ENCODE assay signal across 21 mouse cellular contexts in the genomic region with DNA sequence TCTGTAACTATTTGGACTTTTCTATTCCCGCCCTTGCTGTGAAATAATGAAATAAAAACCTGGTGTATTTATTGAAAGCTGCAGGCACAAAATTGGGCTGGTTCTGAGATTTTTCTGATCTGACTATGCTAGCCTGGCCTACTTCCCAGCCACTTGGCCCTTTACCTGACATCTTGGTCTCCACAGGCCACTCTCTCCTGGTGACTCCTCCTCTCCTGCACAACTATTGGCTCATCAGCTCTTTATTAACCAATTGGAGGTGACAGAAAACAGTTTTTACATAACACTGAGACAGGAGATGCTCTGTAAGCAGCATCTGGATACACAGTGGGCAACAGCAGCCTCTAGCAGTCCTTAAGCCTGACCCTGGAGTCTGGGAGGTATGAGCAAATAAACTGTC.
DNase-seq lines count a peak whose midpoint lies in the region; ATAC-seq lines count a peak whose summit lies in the region.
"Had no signal": no experiment of that assay in that cellular context is flagged by ENCODE, and none has a peak within 500 bp of the region (broad histone marks: within the 10 kb centered on the region; RNA-seq: fewer than 3 reads in every experiment).

No protein-coding gene starts in this region.

- no peaks in the 10 kb centered on the region for H3K27me3 ChIP-seq in embryonic facial prominence, embryonic 14.5 days (replicated peaks; ENCODE audit: control insufficient read depth, insufficient read depth, low read length)
- H3K27me3 ChIP-seq in embryonic facial prominence, embryonic 10.5 days (replicated peaks; ENCODE audit: low read depth, poor library complexity, severe bottlenecking), result no peaks in the 10 kb centered on the region
- H3K27me3 ChIP-seq in hindbrain, embryonic 12.5 days, result no peaks in the 10 kb centered on the region
- H3K27me3 ChIP-seq: CH12.LX; limb, embryonic 12.5 days; liver, embryonic 12.5 days had no signal

- WGBS in embryonic facial prominence, embryonic 14.5 days, result 82% methylated on average over 1 of the region's 1 CpGs
- whole genome bisulfite sequencing in embryonic facial prominence, embryonic 10.5 days, result 88% methylated on average over 1 of the region's 1 CpGs
- WGBS in hindbrain, embryonic 12.5 days, result 94% methylated on average over 1 of the region's 1 CpGs

- peak overlapping the region; percentile 24; the same call in 1 of the 2 replicates for H3K27ac ChIP-seq in embryonic facial prominence, embryonic 14.5 days (replicated peaks; ENCODE audit: low read depth, low read length)
- no peak overlapping the region for H3K27ac ChIP-seq in embryonic facial prominence, embryonic 10.5 days (replicated peaks)
- H3K27ac ChIP-seq in hindbrain, embryonic 12.5 days, result no peak overlapping the region
- H3K27ac ChIP-seq: heart, adult 2 months; hindbrain, embryonic 10.5 days; limb, embryonic 12.5 days; liver, embryonic 12.5 days; midbrain, embryonic 10.5 days had no signal

- no peak overlapping the region for H3K9ac ChIP-seq in embryonic facial prominence, embryonic 14.5 days (ENCODE audit: low read depth, low read length)
- H3K9ac ChIP-seq in hindbrain, embryonic 12.5 days, result no peak overlapping the region
- H3K9ac ChIP-seq: limb, embryonic 12.5 days; liver, embryonic 12.5 days had no signal

- no peaks in the 10 kb centered on the region for H3K4me1 ChIP-seq in embryonic facial prominence, embryonic 14.5 days (ENCODE audit: control insufficient read depth, insufficient read depth, low read length)
- no peaks in the 10 kb centered on the region for H3K4me1 ChIP-seq in embryonic facial prominence, embryonic 10.5 days
- no peaks in the 10 kb centered on the region for H3K4me1 ChIP-seq in hindbrain, embryonic 12.5 days
- H3K4me1 ChIP-seq: hindbrain, embryonic 10.5 days; limb, embryonic 12.5 days; midbrain, embryonic 10.5 days had no signal

- DNase-seq in embryonic facial prominence, embryonic 14.5 days (ENCODE audit: low spot score), result no peak
- DNase-seq in embryonic facial prominence, embryonic 10.5 days (ENCODE audit: low spot score), result no peak
- DNase-seq in 3T3-L1 (ENCODE audit: low read depth, low spot score), result peak; percentile 67
- peak; percentile 88 for DNase-seq in fibroblast of lung, adult 2 months (ENCODE audit: low read depth)
- peak; percentile 42 to 68 for DNase-seq in gastrocnemius, postnatal 36 days
- DNase-seq in right cerebral cortex, postnatal 10 days (ENCODE audit: low spot score in 2 of 2), result no peak
- no peak for DNase-seq in layer of hippocampus, postnatal 14 days (ENCODE audit: low spot score in 2 of 2)
- DNase-seq: cerebellum, adult 8-10 months; heart, adult 2 months; kidney, adult 9 months; kidney, postnatal 25 days; lung, adult 2 months; lung, postnatal 4 days; right cerebral cortex, postnatal 4 days; thymus, postnatal 14 days had no signal

- H3K36me3 ChIP-seq in embryonic facial prominence, embryonic 14.5 days (ENCODE audit: control insufficient read depth, insufficient read depth, low read length), result no peaks in the 10 kb centered on the region
- no peaks in the 10 kb centered on the region for H3K36me3 ChIP-seq in embryonic facial prominence, embryonic 10.5 days (replicated peaks)
- H3K36me3 ChIP-seq in hindbrain, embryonic 12.5 days, result no peaks in the 10 kb centered on the region
- H3K36me3 ChIP-seq: hindbrain, embryonic 10.5 days; limb, embryonic 12.5 days; liver, embryonic 12.5 days; midbrain, embryonic 10.5 days had no signal

- intact Hi-C loops in gastrocnemius, postnatal 36 days (cut with DNase I), result no loop called here

- no peak overlapping the region for H3K4me3 ChIP-seq in embryonic facial prominence, embryonic 14.5 days (ENCODE audit: low read depth, low read length)
- no peak overlapping the region for H3K4me3 ChIP-seq in embryonic facial prominence, embryonic 10.5 days
- H3K4me3 ChIP-seq in hindbrain, embryonic 12.5 days, result no peak overlapping the region
- H3K4me3 ChIP-seq: heart, adult 2 months; hindbrain, embryonic 10.5 days; limb, embryonic 12.5 days; liver, embryonic 12.5 days; midbrain, embryonic 10.5 days had no signal

- no peak overlapping the region for H3K4me2 ChIP-seq in embryonic facial prominence, embryonic 14.5 days (ENCODE audit: low read depth, low read length)
- no peak overlapping the region for H3K4me2 ChIP-seq in hindbrain, embryonic 12.5 days (replicated peaks)
- H3K4me2 ChIP-seq: limb, embryonic 12.5 days; liver, embryonic 12.5 days had no signal

- ATAC-seq in embryonic facial prominence, embryonic 14.5 days (ENCODE audit: low read depth), result 0 out of 2 replicates have a peak, but pooled peaks have one; percentile 15
- no peak for ATAC-seq in hindbrain, embryonic 12.5 days (ENCODE audit: low FRiP score)
- ATAC-seq: liver, embryonic 12.5 days had no signal

- no peaks in the 10 kb centered on the region for H3K9me3 ChIP-seq in embryonic facial prominence, embryonic 14.5 days (ENCODE audit: control insufficient read depth, low read length)
- no peaks in the 10 kb centered on the region for H3K9me3 ChIP-seq in embryonic facial prominence, embryonic 10.5 days
- no peaks in the 10 kb centered on the region for H3K9me3 ChIP-seq in hindbrain, embryonic 12.5 days (replicated peaks)
- H3K9me3 ChIP-seq: hindbrain, embryonic 10.5 days; limb, embryonic 12.5 days; liver, embryonic 12.5 days; midbrain, embryonic 10.5 days had no signal

Comparison
In these comparisons a context has a peak if more than half of its experiments do, and no peak if none do; other contexts are left out.
1. DNase-seq: peak in 3T3-L1 (single experiment), fibroblast of lung, adult 2 months (single experiment) and gastrocnemius, postnatal 36 days (2 of 2); none in embryonic facial prominence, embryonic 14.5 days (single experiment), embryonic facial prominence, embryonic 10.5 days (single experiment), right cerebral cortex, postnatal 10 days (0 of 2) and layer of hippocampus, postnatal 14 days (0 of 2).